Mouse (Mus musculus): Measurements from ENCODE around the gene Rsph3b. TPM values are rescaled to one million over a fixed set of nuclear protein-coding genes. Genes with fewer than 3 reads are reported as not detected.
"Not testable (repeated sequence)": the region's sequence is repeated elsewhere in the genome, so short reads cannot be mapped to it uniquely, and the experiment has no call there.

Gene Rsph3b
- total RNA-seq (2021), result 10 to 100 TPM; 20.3 to 26.5 TPM
- long read RNA-seq, experiment 1, transcript Rsph3b-202 (8 exons, 2,243 nt), result major isoform, 30 of 31 reads
- long read RNA-seq, experiment 1, partial matches to known transcripts, result 0 of 31 reads
- long read RNA-seq, experiment 1, other reads (novel, unspliced or antisense), result 1 of 31 reads
- long read RNA-seq, experiment 2, transcript Rsph3b-202 (8 exons, 2,243 nt), result major isoform, 31 of 36 reads
- long read RNA-seq, experiment 2, partial matches to known transcripts, result 4 of 36 reads
- long read RNA-seq, experiment 2, other reads (novel, unspliced or antisense), result 1 of 36 reads

- DNase-seq, result peak; percentile 91
- intact Hi-C loops (cut with DNase I), result not testable (repeated sequence)
Measured at GRCm38 (mm10) chr17:6947984-6948768, at the start of gene Rsph3b. TSS of gene Rsph3b (minus strand) at chr17:6948682.

GRCm38 (mm10) chr17:6997778-6998490 lies 49.5 kb upstream of the Rsph3b start:
- H3K27ac ChIP-seq; H3K4me3 ChIP-seq; intact Hi-C loops (cut with DNase I); DNase-seq: not testable (repeated sequence)

More at GRCm38 (mm10) chr17:6947984-6948768, at the start of gene Rsph3b:
- peak within 1 kb of the TSS; percentile 76 for H3K4me3 ChIP-seq
- peak within 1 kb of the TSS; percentile 91 for H3K27ac ChIP-seq

GRCm38 (mm10) chr17:6996826-6997225 lies 48.3 kb upstream of the Rsph3b start:
- intact Hi-C loops (cut with DNase I); H3K27ac ChIP-seq; DNase-seq; H3K4me3 ChIP-seq: not testable (repeated sequence)

GRCm38 (mm10) chr17:6995504-6995903 lies 47.0 kb upstream of the Rsph3b start:
- H3K4me3 ChIP-seq; H3K27ac ChIP-seq; intact Hi-C loops (cut with DNase I); DNase-seq: not testable (repeated sequence)

- H3K27ac ChIP-seq; DNase-seq; intact Hi-C loops (cut with DNase I); H3K4me3 ChIP-seq: not testable (repeated sequence)
Measured at GRCm38 (mm10) chr17:6986118-6986517, 37.6 kb upstream of the Rsph3b start.

- Histone ChIP-seq H3K27ac (0 out of 2 replicates have a peak overlapping the region, but pooled peaks have one; percentile 51), H3K4me3 (peak overlapping the region; percentile 35)
- DNase-seq; intact Hi-C loops (cut with DNase I): not testable (repeated sequence)
Measured at GRCm38 (mm10) chr17:6980144-6980543, 31.7 kb upstream of the Rsph3b start.

GRCm38 (mm10) chr17:6979380-6979779 lies 30.9 kb upstream of the Rsph3b start:
- Histone ChIP-seq H3K27ac (peak overlapping the region; percentile 88), H3K4me3 (peak overlapping the region; percentile 71)
- intact Hi-C loops (cut with DNase I), result not testable (repeated sequence)
- peak; percentile 42 for DNase-seq

GRCm38 (mm10) chr17:6978287-6979248 lies 30.1 kb upstream of the Rsph3b start, which contains the start of gene Gm49721:
TSS of gene Gm49721 (plus strand) at chr17:6978904.
- peak; percentile 84 for DNase-seq
- intact Hi-C loops (cut with DNase I), result not testable (repeated sequence)
- Histone ChIP-seq H3K27ac (peak within 1 kb of the TSS; percentile 88), H3K4me3 (peak within 1 kb of the TSS; percentile 71)

GRCm38 (mm10) chr17:6974985-6975384 lies 26.5 kb upstream of the Rsph3b start:
- H3K4me3 ChIP-seq; DNase-seq; intact Hi-C loops (cut with DNase I); H3K27ac ChIP-seq: not testable (repeated sequence)

GRCm38 (mm10) chr17:6972836-6973396 lies 24.4 kb upstream of the Rsph3b start:
- H3K27ac ChIP-seq; intact Hi-C loops (cut with DNase I); DNase-seq; H3K4me3 ChIP-seq: not testable (repeated sequence)

- H3K4me3 ChIP-seq; intact Hi-C loops (cut with DNase I); DNase-seq; H3K27ac ChIP-seq: not testable (repeated sequence)
Measured at GRCm38 (mm10) chr17:6971238-6971637, 22.8 kb upstream of the Rsph3b start.

GRCm38 (mm10) chr17:6970334-6970733 lies 21.9 kb upstream of the Rsph3b start, which contains the start of gene Rnaset2b:
TSS of gene Rnaset2b (plus strand) at chr17:6970634.
- H3K27ac ChIP-seq; H3K4me3 ChIP-seq; intact Hi-C loops (cut with DNase I); DNase-seq: not testable (repeated sequence)

GRCm38 (mm10) chr17:6967673-6968072 lies 19.2 kb upstream of the Rsph3b start:
- DNase-seq; H3K27ac ChIP-seq; H3K4me3 ChIP-seq; intact Hi-C loops (cut with DNase I): not testable (repeated sequence)
